Mouse (Mus musculus): ENCODE results near the gene Mnt. TPM values are rescaled to one million over a fixed set of nuclear protein-coding genes. Genes with fewer than 3 reads are reported as not detected.

The Mnt gene
- total RNA-seq, 2 experiments from 2014 or later: 31.9 to 34.6 TPM

DNA sequence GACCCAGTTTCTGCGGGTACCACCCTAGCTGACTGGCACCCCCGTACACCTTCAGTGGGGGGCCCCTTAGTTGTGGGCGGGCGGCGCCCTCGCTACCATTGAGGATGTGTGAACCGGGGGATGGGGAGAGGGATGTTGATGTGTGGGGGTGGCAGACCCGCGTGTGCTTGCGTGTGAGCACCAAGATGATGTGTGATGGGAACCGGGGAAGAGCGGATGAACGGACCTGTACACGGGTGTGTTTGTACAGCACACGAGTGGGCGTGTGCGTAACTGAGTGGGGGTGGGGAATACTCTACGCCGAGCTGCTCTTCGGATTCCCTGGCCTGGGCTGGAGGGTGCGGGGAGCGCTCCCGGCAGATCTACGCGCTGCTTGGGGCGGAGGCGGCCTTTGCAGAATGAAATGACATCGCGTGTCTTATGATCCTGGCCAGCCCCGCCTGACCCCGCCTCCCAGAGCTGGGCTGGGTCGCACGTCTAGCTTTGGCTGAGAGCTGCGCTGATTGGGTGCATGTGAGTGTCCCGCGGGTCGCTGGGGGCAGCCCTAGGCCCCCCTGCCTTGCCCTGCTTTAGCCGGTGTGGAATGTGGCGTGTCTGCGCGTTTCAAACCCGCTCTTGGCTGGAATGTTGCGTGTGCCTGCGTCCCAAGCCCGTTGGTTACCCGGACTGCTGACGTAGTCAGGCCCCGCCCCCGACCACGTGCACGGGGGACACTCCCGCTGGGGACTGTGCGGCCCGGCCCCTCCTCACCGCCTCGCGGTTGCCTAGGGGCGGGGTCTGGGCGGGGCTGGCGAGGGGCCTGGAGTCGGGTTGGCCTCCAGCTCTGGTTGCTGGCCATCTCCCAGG is 1.1 kb downstream of the Mnt start:
- peak; percentile 98 for DNase-seq (ENCODE audit: low spot score in 2 of 2)

DNA sequence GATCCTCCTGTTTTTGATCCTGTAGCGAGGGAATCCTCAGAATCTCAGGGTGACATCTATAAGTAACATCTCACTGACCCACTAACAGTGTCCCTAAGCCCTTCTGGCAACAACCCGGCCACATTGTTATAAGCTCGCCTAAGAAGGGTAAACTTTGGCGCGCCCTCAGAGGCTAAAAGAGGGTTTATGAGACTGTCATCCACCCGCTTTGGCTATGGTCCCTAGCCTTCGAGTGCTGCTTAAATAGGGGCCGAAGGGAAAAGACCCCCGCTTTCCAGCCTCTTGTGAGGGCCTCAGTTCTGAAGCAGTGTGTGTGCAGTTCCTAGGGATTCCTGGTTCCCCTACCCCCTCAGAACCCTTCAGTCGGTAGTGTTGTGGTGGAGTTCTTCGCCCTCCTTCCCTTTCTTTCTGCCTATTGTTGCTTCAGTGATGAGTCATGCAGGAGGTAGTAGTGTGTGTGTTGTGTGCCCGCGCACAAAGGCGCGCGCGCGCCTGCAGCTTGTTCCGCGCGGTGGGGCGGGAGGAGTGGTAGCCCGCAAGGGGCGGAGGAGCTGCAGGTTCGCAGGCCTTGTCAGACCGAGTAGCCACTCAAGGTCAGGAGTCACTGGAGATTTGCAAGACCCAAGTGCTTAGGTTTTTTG is 1.9 kb downstream of the Mnt start:
- peak; percentile 56 to 65 for DNase-seq (ENCODE audit: low spot score in 2 of 2)

DNA sequence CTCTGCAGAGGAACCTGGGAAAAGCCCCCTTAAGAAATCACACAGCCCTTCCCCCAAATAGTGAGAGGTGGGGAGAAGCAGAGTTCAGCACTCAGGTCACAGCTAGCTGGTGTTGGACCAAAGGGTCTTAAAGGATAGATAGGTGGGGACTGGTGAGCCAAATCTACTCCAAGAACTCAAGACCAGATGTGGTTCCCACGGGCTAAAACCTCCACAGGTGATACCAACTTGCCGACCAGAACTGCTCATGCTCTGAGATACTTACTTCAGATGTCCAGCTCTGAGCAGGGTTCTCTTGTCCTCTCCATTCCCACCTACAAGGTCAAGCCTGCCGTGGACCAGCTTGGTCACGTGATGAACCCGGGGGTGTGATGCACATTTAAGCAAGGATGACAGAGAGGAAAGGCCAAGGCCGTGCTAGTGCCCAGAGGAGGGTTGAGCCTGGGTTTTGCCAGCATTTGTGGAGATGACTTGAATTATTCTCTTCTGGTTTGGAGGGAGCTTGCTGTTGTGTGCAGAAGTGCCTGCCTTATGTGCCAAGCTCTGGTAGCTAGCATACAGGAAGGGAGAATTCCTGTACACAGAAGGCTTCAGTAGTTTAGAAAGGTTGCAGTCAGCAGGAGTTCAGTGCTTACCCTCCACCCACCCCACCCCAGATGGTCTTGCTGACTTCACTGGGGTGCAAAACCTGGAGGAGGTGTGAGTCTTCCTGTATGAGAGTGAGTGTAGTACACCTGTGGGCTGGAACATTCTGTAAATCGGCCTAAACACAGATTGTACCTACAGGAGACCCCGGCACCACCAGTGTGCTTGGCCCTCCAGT is 3.0 kb downstream of the Mnt start:
- DNase-seq (ENCODE audit: low spot score in 2 of 2): no peak

DNA sequence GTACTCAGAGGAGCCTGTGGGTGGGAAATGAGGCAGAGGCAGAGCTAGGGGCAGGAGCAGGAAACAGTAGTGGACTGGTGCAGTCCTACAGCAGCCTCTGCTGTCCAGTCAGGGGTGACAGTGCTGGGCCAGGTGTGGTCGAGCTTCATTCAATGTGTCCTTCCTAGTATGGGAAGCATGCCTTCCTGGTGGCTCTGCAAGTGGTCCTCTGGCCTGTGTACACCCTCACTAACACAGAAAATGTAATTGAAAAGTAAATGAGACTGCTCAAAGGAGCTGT is 3.6 kb downstream of the Mnt start:
- no peak for DNase-seq (ENCODE audit: low spot score in 2 of 2)

DNA sequence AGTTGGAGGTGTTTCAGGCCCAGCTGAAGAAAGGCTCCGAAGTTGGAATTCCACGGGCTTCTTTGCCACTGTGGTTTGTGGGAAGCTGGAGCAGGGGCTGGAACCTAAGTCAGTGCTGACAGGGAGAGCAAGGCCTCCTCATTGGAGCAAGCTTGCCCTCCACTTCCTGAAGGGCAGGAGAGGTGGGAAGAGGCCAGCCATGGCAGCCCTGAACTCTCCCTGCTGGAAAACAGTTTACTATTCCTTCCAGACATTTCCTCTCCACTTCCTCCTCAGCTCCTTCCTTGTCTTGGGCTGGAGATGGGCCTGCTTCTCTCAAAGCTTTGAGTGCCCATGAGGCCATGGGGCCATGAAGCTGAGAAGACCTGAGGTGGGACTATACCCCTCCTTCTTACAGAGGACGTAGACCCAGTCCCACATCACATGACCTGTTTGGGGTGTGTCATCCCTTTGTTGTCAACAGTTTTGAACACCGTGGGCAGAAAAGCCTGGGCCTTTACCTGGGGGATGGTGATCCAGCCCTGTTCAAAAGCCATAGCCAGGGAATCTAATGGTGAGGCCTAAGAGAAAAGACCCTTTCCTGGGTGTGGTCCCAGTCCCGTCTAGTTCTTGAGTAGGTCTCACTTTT is 4.0 kb downstream of the Mnt start:
- DNase-seq (ENCODE audit: low spot score in 2 of 2): no peak

DNA sequence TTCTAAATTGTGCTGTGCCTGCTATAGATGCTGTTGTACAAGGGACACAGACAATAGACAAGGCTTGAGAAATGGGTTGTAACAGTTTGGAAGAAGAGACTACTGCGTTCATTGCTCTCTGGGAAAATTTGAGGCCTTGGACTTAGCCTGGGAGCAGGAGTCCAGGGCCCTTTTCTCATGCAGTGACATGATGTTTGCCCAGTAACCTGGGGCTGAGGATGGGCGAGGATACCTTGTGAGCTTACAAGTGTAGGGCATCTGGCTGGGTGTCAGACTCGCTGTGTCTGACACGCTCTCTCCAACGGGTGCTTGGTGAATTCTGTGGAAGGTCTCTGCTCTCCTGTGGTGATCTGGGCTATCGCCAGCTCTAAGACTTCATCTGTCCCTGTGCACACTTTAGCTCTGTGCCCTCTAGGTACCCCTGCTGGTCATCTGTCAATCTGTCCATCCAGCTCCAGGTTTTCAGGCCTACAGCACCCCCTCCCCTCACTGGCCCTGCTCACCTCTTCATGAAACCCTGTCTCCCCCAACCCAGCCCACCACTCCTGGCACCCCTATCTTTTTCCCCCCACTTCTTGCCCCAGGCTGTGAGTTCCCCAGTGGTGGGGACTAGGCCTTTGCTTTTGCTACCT is 5.0 kb downstream of the Mnt start:
- no peak for DNase-seq (ENCODE audit: low spot score in 2 of 2)

DNA sequence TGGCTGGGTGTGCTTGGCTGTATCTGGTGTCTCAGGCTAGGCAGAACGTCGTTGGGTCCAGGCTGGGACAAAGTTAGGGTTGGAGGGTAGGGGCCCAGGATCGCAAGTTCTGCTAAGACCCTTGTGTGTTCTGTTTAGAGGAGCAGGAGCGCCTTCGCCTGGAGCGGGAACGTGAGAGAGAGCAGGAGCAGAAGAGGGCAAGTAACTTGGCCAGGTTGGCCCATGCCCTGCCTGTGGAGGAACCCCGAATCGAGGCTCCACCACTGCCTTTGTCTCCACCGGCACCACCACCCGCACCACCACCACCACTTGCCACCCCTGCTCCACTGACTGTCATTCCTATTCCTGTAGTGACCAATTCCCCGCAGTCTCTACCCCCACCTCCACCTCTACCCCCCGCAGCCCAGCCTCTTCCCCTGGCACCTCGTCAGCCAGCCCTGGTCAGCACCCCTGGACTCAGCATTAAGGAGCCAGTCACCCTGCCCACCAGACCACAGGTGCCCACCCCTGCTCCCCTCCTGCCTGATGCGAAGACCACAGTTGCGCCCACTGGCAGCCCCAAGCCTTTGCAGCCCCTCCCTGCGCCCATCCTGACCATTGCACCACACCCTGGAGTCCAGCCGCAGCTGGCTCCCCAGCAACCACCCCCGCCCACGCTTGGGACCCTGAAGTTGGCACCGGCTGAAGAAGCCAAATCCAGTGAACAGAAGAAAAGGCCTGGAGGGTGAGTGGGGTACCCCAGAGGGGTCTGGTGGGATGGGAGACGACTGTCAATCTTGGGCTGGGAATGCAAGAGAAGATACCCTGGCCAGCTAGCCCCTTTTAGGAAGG is 5.7 kb downstream of the Mnt start:
- DNase-seq (ENCODE audit: low spot score in 2 of 2): no peak

DNA sequence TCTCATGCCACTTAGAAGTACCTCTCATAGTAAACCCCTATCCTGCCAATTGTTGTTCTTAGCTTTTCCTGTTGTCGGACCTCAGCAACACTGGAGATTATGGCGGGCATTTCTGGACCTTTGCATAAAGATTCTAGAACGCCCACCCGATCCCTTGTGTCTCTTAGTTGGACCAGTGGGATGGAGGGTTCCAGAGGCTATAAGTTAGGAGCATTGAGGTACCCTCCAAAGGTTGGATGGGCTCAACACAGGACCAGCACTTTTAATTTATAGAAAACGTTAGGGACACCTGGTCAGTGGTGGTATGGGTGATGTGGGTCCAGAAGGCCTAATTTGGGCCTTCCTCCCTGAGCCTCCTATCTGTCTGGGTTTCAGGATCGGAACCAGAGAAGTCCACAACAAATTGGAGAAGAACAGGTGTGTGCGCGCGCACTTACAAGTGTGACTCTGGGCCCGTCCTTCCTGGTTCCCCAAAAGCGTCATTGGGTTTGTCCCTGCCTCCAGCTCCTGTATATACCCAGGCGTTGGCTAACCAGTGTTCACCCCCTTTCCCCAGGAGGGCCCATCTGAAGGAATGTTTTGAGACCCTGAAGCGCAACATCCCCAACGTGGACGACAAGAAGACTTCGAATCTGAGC is 6.5 kb downstream of the Mnt start:
- no peak for DNase-seq (ENCODE audit: low spot score in 2 of 2)

DNA sequence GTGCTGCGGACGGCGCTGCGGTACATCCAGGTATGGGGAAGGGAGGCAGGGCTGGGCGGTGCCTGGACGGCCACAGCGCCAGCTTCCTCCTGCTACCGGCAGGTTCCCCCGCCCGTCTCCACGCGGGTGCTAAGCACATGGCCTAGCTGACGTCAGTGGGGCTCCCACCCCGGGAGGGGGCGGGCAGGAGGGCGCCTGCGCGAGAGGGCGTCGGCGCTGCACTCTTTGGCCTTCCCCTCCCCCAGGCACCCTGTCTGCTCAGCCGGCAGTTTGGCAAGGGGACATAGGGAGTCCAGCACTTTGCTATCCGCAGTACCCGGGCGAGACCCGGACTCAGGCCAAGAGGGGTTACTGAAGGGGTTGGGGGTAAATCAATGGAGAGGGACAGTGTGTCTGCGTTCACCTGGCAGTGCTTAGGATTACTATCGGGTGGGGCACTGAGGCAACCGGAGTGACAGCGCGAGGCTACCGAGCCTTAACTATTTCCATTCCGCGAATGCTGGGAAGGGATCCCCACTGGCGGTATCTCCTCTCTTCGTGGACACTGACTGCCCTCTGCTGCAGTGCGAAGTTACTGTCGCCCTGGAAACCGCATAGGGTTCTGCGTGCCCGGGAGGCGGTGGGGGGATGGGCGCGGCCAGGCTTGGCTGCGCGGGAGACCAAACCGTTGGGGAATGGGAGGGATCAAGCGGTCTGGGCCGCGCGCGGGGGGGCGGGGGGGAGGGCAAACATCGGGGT is 7.1 kb downstream of the Mnt start:
- peak; percentile 88 to 93 for DNase-seq (ENCODE audit: low spot score in 2 of 2)

DNA sequence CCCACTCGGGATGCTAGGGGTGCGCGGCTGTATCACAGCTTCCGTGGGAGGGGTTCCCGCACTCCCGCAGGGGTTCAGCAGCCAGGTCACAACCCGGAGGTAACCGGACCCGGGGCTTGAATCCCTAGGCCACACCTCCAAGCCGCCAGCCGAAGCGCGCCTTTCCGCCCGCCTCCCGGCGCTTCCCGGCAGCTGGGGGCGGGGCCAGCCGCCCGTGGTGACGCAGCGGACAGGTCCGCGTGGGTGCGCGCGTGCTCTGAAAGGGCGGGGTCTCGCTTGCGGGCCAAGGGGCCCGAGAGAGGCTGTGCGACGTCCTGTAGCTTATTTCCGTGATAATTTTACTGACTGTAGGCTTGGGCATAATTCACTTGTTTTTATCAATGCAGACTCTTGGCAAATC is 7.7 kb downstream of the Mnt start:
- peak; percentile 88 to 91 for DNase-seq (ENCODE audit: low spot score in 2 of 2)

DNA sequence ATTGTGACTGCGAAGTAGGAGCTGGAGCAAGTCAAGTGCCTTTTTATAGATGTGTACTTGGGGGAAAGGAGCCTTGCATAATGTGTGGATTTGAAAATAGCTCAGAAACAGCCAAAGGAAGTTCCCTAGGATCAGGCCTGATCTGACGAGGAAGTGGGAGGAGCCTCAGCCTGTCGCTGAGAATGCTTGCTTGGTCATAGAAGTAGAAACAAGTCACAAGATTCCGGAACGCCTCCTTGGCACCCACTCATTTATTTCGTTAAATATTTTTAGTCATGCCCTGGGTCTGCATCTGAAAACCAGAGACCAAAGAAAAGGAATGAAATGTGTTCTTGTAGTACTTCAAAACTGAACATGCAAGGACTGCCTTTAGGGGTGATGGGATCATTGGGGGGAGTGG is 8.3 kb downstream of the Mnt start:
- DNase-seq (ENCODE audit: low spot score in 2 of 2): no peak

DNA sequence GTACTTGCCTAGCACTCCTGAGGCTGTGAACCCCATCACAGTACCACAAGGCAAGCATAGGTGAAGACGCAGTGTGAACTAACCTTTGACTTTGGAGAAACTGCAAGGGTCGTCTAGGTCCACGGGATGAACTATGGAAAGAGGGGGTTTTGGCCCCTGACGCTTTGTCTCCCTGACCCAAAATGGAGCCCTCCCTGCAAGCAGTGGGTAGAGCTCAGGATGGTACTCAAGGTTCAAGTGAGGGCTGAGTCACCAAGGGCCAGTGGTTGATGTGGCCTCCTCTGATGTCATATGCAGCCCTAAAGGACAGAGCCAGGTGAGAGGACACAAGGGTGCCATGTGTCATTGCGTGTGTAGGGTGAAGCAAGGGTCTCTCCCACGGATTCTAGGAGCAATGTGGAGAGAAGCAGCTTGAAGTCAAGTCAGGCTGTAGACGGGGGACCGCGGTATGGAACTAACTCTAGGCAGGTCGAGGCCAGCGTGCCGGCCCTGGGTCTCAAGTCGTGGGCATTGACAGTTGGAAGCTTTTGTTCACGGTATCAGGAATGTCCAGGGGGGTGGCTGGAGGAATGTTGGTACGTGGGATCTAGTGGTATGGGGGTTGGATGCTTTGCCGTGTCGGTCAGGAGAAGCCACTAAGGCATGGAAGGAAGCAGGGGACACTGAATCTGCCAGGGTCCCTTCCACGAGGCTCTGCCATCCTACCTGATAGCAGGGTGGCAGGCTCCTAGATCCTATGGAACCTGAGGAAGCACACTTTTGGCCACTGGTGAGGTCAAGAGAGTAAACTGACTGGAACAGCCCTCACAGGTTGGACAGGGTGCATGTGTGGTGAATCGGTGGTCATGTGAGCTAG is 9.4 kb downstream of the Mnt start:
- no peak for DNase-seq (ENCODE audit: low spot score in 2 of 2)

DNA sequence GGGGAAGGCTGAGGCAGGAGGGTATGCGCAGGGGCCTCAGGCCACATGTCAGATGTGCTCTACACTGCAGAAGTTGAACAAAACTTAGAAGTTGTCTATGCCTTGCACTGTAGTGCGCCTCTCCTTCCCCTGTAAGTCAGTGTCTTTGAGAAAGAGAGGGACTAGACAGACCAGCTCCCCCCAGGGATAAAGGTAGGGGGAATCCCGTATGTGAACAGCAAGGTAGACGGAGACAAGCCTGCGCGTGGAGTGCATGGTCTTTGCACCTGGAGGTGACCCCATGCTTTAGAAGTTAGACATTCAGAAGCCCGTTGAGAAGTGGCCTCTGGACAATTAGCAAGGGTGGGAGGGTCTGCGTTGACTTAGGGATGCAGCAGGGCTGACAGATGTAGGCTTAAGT is 10.0 kb downstream of the Mnt start:
- no peak for DNase-seq (ENCODE audit: low spot score in 2 of 2)

DNA sequence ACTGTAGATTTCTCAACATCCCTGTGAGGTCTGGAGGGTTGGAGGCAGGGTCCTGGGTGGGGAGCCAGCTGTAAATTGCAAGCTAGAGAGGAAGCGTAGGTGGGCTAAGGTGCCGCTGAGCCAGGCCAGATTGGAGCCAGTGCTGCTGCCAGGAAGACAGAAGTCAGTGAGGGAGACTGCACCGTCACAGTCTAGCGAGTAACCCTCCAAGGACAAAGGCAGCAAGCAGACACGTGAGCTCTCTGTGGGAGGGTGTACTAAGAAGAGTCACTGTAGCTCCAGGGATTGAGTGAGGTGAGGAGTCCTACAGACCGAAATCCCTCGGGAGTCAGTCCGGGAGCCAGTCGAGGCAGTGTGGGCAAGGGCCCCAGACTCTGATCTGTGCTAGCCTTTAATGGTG is 10.6 kb downstream of the Mnt start:
- DNase-seq (ENCODE audit: low spot score in 2 of 2): no peak

DNA sequence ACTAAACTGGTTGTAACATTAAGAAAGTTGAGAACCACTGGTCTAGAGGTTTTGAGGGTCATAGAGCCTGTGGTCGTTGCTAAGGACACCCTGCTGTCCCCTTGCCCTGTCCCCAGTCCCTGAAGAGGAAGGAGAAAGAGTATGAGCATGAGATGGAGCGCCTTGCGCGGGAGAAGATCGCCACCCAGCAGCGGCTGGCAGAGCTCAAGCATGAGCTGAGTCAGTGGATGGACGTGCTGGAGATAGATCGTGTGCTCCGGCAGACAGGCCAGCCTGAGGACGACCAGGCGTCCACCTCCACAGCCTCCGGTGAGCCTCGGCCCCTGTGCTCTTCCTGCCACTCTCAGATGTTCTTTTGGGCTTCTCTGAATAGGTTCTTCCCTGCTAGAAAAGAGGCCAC is 11.3 kb downstream of the Mnt start:
- DNase-seq (ENCODE audit: low spot score in 2 of 2): no peak

DNA sequence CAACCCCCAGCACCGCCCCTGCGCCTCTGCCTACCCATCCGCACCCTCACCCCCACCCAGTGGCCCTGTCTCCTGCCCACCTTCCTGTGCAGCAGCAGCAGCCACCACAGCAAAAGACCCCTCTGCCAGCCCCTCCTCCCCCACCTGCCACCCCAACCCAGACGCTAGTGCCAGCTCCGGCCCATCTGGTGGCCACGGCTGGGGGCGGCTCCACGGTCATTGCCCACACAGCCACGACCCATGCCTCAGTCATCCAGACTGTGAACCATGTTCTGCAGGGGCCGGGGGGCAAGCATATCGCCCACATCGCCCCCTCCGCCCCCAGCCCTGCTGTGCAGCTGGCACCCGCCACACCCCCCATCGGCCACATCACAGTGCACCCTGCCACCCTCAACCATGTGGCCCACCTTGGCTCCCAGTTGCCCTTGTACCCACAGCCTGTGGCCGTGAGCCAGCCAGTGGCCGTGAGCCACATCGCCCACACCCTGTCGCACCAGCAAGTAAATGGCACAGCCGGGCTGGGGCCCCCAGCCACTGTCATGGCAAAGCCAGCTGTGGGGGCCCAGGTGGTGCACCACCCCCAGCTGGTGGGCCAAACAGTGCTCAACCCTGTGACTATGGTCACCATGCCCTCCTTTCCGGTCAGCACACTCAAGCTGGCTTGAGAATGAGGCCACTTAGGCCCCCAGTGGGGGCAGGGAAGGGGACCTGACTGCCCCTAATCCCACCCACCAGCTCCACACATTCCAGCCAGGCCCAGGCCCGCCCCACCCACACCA is 12.1 kb downstream of the Mnt start:
- DNase-seq (ENCODE audit: low spot score in 2 of 2): no peak

DNA sequence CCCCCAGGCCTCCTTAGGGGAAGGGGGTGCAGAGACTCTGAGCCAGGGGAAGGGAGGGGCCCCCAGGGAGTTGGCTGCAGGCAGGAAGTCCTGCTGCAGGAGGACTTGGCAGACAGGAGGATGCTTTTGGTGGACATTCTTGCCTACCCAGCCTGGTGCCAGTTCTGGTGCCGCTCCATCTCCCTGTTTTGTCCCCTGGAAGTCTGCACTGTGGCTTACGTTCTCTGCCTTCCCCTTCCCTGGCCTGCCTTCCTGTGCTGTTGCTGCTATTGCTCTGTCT is 12.7 kb downstream of the Mnt start:
- no peak for DNase-seq (ENCODE audit: low spot score in 2 of 2)

DNA sequence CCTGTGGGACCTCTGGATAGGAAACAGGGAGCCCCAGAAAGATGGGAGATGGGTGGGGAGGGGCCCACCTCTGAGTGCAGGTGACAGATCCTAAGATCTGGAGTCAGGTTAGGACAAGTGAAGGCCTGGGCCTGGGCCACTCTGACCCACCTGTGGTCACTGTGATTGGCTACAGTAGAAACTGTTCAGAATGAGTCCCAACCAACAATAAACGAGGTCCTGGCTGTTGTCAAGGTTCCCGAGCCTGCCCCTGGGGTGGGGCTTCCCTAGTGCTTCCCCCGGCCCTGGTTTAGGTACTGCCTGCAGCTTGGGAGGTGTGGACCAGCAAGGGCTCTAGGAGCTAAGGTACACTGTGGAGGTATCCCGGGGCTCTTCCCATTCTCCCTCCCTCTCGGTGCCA is 13.0 kb downstream of the Mnt start:
- no peak for DNase-seq (ENCODE audit: low spot score in 2 of 2)

Data from layer of hippocampus, postnatal 10 days (tissue).